Mouse (Mus musculus) skeletal muscle tissue, adult 2 months (tissue): ENCODE data around the gene Akap8l.

ENCODE experiments used
- DNase-seq: peaks from one replicate; pipeline ENCODE4 v3.0.0-alpha.2; 2012; ENCODE audit warnings: low read depth, low spot score

Gene Akap8l

GRCm38 (mm10) chr17:32319950-32320349 is 30.5 kb downstream of the Akap8l start:
- peak; percentile 42 for DNase-seq

DNA sequence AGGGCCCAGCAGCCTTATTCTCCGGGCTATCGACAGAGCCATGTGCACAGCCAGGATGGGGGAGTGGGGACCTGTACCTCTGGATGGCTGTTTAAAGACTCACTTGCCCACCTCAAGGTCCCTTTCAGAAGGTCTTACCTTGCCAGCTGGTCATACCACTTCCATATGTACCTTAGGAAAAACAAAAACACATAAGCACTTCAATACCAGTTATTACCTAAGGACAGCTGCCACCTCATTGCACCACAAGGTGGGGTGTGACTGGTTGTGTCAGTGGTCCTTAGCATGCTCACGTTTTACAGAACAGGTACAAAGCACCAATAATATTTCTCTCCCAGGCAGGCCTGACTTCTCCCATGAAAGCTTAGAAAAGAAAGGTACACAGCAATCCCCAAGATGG is 32.7 kb downstream of the Akap8l start:
- no peak for DNase-seq

DNA sequence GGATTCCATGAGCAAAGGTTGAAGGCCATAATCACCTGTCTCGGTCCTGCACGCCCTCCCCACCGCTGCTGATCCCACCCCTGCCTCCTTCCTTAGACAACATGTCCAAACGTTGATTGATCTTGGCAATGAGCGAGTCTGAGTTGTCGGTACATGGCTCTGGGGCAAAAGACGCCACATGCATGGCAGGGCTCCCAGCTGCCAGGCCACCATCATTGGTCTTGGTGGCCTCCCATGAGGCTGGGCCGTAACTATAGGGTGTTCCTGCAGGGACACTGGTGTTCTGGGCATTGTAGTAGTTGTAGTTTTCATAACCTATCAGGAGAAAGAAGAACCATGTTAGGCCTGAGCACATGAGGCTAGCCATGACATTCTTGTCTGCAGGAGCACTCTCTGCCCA is 33.4 kb downstream of the Akap8l start:
- no peak for DNase-seq

DNA sequence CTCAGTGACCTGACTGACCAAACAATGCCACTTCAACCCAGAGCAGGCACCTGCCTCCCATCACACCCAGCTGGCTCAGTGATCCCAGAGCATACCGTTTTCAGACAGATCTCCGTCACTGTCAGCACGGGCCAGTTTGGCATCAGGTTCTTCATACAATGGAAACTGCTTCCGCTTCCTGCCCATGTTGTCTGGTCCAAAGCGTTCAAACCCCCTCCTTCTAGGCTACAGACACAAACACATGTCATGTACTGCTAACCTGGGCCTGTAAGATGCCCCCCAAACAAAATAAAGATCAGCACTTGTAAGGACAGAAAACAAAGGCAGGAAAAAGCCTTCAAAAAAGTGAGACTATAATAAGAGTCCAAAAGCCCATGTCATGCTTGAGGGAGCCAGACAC is 34.8 kb downstream of the Akap8l start:
- no peak for DNase-seq

GRCm38 (mm10) chr17:32313892-32314291 is 36.5 kb downstream of the Akap8l start:
- DNase-seq: no peak

DNA sequence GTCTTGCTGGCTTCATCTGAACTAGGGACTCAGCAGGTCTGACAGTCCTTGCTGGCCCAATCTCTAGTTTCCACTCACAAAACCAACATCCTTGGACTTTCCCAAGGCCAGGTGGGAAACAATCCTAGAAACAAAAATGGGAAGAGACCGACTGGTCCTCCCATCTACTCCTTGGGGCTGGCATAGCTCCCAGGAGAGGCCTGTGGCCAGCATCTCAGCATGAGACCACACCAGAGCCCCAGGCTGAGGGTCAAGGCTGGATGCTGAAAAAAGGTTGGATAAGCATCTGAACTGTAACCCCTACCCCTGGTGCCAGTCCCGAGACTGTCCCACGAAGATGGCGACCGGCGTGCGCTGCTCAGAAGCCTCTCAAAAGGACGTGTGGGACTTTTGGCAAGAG is 37.6 kb downstream of the Akap8l start:
- no peak for DNase-seq

- DNase-seq: no peak
Measured at GRCm38 (mm10) chr17:32307963-32308362, 42.4 kb downstream of the Akap8l start.

DNA sequence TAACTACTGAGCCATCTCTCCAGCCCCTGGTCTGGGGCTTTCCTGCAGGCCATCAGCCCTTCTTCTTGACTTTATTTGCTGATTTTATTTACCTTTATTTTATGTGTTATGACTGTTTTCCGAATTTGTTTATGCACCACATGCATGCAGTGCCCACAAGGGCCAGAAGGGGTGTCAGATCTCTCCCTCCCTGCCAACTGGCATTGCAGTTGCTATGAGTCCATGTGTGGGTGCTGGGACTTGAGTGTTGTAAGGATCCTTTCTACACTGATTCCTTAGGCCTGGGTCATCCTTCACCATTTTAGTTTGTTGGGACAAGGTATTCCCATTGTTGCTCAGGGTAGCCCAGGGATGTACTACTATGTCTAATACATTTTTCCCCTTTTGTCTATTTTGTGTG is 52.3 kb downstream of the Akap8l start:
- DNase-seq: no peak

GRCm38 (mm10) chr17:32295901-32296300 is 54.5 kb downstream of the Akap8l start:
- DNase-seq: no peak

- DNase-seq: no peak
Measured at GRCm38 (mm10) chr17:32295160-32295559, 55.2 kb downstream of the Akap8l start.

- DNase-seq: peak; percentile 11
Measured at GRCm38 (mm10) chr17:32285138-32285670, 65.2 kb downstream of the Akap8l start.

GRCm38 (mm10) chr17:32284262-32285137 is 65.9 kb downstream of the Akap8l start, which contains the start of gene Brd4:
Gene Brd4 (minus strand): TSS chr17:32284722.
- DNase-seq: peak; percentile 81

GRCm38 (mm10) chr17:32283771-32284221 is 66.6 kb downstream of the Akap8l start:
- DNase-seq: peak; percentile 46

DNA sequence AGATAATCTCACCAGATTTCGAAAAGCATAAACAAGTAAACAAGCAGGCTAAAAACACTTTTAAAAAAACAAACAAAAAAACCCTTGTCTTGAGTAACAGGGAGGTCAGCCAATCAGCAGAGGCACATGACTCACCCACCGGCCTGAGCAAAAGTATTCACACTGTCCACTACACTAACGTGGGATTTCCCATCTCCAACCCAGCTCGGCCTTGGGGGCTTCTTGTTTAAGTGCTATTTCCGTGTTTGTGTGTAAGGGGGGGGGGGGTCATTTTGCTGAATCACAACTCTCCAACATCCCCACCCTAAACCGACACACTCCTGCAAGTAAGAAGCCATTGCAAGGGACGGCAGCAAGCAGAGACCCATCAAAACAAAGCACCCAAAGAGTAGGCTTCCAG is 67.1 kb downstream of the Akap8l start:
- peak; percentile 16 for DNase-seq

- DNase-seq: no peak
Measured at GRCm38 (mm10) chr17:32281611-32282310, 68.6 kb downstream of the Akap8l start.

DNA sequence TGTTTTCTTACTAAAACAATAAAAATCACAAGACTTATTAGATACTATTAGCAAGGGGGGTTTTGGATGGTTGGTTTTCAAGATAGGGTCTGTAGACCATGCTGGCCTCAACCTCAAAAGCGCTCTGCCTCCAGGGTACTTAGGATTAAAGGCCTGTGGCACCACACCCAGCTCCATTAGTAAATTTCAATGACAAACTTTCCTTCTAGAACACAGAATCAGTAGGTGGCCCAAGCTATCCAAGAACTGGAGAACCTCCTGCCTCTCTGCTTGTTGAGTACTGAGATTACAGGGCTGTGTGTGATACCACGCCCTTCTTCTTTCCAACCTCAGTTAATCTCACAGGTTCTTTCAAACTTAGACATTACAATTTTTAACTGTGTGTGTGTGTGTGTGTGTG is 69.3 kb downstream of the Akap8l start:
- DNase-seq: no peak

DNA sequence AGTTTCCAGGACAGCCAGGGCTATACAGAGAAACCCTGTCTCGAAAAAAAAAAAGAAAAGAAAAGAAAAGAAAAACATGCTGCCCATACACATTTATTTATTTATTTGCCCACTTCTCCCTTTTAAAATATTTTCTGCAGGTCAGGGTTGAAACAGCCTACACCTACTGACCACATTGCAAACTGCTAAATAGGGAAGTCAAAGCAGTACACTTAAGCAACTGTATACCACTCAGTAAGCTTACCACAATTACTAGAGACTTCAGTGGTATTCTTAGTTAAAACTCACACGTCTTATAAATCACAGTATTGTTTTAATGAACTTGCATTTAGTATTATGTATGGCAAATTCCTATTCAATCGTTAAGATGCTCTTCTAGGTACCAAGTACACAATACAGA is 69.8 kb downstream of the Akap8l start:
- no peak for DNase-seq

GRCm38 (mm10) chr17:32277201-32277600 is 73.2 kb downstream of the Akap8l start:
- DNase-seq: no peak

- no peak for DNase-seq
Measured at GRCm38 (mm10) chr17:32275568-32275967, 74.8 kb downstream of the Akap8l start.
